ENCODE assay signal across 23 mouse cellular contexts in the genomic region with DNA sequence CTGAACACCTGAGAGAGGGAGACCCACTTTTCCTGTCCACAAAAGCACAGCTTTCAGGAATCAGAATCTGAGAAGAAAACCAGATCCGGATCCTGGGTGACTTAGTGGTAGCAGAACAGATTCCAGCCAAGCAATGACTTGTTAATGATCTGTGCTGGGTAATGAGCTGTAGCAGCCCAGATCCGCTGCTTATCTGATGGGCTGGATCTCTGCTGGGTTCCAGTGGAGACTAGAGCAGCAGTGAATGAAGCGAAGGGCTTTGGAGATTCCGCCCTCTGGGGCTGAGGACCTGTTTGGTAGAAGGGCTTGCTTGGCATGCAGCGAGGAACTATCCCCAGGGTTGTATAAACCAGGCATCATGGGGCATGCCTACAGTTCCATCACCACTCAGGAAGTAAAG.
A peak's percentile ranks its signal among the peaks of the same experiment; 100 is the strongest.
DNase-seq lines count a peak whose midpoint lies in the region; ATAC-seq lines count a peak whose summit lies in the region.
"Had no signal": no experiment of that assay in that cellular context is flagged by ENCODE, and none has a peak within 500 bp of the region (broad histone marks: within the 10 kb centered on the region; RNA-seq: fewer than 3 reads in every experiment).

No protein-coding gene starts in this region.

- peak; percentile 39 for DNase-seq in lung, postnatal 10 days
- no peak for DNase-seq in lung, postnatal 36 days
- peak; percentile 47 for DNase-seq in fat pad, adult 2 months (ENCODE audit: extremely low read depth, low read depth, low spot score)
- DNase-seq in kidney, postnatal 25 days, result peak; percentile 3 to 49
- no peak for DNase-seq in adrenal gland, postnatal 36 days
- no peak for DNase-seq in heart, postnatal 4 days
- DNase-seq: adrenal gland, postnatal 25 days; B cell, adult 2 months; cerebellum, adult 9-10 months; gastrocnemius, postnatal 10 days; heart, adult 11 months; heart, postnatal 10 days; liver; thymus, adult 2 months had no signal

- no peaks in the 10 kb centered on the region for H3K4me1 ChIP-seq in kidney, embryonic 14.5 days (ENCODE audit: control insufficient read depth, insufficient read depth, low read length)
- H3K4me1 ChIP-seq: heart, embryonic 12.5 days; limb, embryonic 10.5 days; stomach, embryonic 15.5 days had no signal

- H3K27ac ChIP-seq in kidney, embryonic 14.5 days (ENCODE audit: low read depth, low read length), result no peak overlapping the region
- H3K27ac ChIP-seq: hindbrain, embryonic 12.5 days; limb, embryonic 10.5 days; liver, embryonic 15.5 days; midbrain, embryonic 12.5 days; stomach, embryonic 15.5 days had no signal

- H3K27me3 ChIP-seq in kidney, embryonic 14.5 days (ENCODE audit: control insufficient read depth, insufficient read depth, low read length), result no peaks in the 10 kb centered on the region
- H3K27me3 ChIP-seq: hindbrain, embryonic 12.5 days; liver, embryonic 15.5 days; midbrain, embryonic 12.5 days; stomach, embryonic 15.5 days had no signal

- H3K4me3 ChIP-seq in kidney, embryonic 14.5 days (ENCODE audit: low read length), result no peak overlapping the region
- H3K4me3 ChIP-seq: heart, embryonic 12.5 days; hindbrain, embryonic 12.5 days; limb, embryonic 10.5 days; liver, embryonic 15.5 days; midbrain, embryonic 12.5 days; stomach, embryonic 15.5 days had no signal

- ATAC-seq in kidney, embryonic 14.5 days (ENCODE audit: low FRiP score, low TSS enrichment), result peak; percentile 49; the same call in 1 of the 2 replicates
- ATAC-seq: forebrain, embryonic 14.5 days had no signal

- no peak overlapping the region for H3K9ac ChIP-seq in kidney, embryonic 14.5 days (ENCODE audit: low read depth, low read length)
- H3K9ac ChIP-seq: heart, embryonic 12.5 days; hindbrain, embryonic 12.5 days; liver, embryonic 15.5 days; midbrain, embryonic 12.5 days; stomach, embryonic 15.5 days had no signal

- no peaks in the 10 kb centered on the region for H3K9me3 ChIP-seq in kidney, embryonic 14.5 days (ENCODE audit: control insufficient read depth, low read length)
- H3K9me3 ChIP-seq: heart, embryonic 12.5 days; hindbrain, embryonic 12.5 days; limb, embryonic 10.5 days; liver, embryonic 15.5 days; midbrain, embryonic 12.5 days; stomach, embryonic 15.5 days had no signal

- H3K36me3 ChIP-seq in kidney, embryonic 14.5 days (ENCODE audit: control insufficient read depth, insufficient read depth, low read length), result no peaks in the 10 kb centered on the region
- H3K36me3 ChIP-seq: G1E; heart, embryonic 12.5 days; hindbrain, embryonic 12.5 days; limb, embryonic 10.5 days; liver, embryonic 15.5 days; midbrain, embryonic 12.5 days; stomach, embryonic 15.5 days had no signal

- 51% methylated on average over 5 of the region's 5 CpGs for WGBS in kidney, embryonic 14.5 days

- H3K4me2 ChIP-seq in kidney, embryonic 14.5 days (replicated peaks; ENCODE audit: low read depth, low read length), result no peak overlapping the region
- H3K4me2 ChIP-seq: heart, embryonic 12.5 days; hindbrain, embryonic 12.5 days; liver, embryonic 15.5 days; midbrain, embryonic 12.5 days; stomach, embryonic 15.5 days had no signal

Comparison
In these comparisons a context has a peak if more than half of its experiments do, and no peak if none do; other contexts are left out.
1. DNase-seq: peak in lung, postnatal 10 days (single experiment), fat pad, adult 2 months (single experiment) and kidney, postnatal 25 days (2 of 2); none in lung, postnatal 36 days (single experiment), adrenal gland, postnatal 36 days (0 of 2) and heart, postnatal 4 days (single experiment).